Mouse (Mus musculus): Measurements from ENCODE around the gene Prkcq.

DNA sequence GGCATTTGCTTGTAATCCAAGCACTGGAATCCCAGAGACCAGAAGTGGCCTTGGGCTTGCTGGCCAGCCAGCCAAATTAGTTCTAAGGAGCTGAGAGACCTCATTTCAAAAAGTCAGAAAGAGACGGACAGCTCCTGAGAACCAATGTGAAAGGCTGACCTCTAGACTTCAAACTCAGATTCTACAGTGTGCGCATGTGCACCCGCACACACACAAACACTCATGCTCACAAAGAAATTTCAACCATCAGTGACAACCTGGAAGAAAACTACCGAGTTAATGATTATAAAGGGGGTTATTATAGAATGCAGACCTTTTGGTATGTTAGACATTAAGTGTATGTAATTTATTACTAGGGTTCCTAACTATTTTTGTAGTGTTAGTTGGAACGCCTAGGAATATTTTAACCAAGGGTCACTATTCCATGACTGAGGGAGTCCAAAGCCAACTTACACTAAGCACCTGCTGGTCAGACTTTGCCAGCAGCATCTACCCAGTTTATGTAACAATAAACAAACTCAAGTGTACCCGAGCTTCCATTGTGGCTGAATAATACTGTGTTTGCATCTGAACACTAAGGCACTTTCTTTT, 85.4 kb downstream of the Prkcq start:
- TF ChIP-seq GATA1 (IDR thresholded peaks at IDR 0.05; ENCODE audit: low read length) (no peak), TAL1 (IDR thresholded peaks at IDR 0.05; ENCODE audit: low read length) (no peak)

Measured in erythroblast, embryonic 14.5 days (primary cell).